Mouse (Mus musculus): Measurements from ENCODE around the gene Cdc42bpg. TPM values are rescaled to one million over a fixed set of nuclear protein-coding genes. Genes with fewer than 3 reads are reported as not detected.
A peak's percentile ranks its signal among the peaks of the same experiment; 100 is the strongest.

Gene Cdc42bpg
- polyA plus RNA-seq, 3 experiments from 2014 or later: 0.15 to 0.36 (median 0.26) TPM

DNA sequence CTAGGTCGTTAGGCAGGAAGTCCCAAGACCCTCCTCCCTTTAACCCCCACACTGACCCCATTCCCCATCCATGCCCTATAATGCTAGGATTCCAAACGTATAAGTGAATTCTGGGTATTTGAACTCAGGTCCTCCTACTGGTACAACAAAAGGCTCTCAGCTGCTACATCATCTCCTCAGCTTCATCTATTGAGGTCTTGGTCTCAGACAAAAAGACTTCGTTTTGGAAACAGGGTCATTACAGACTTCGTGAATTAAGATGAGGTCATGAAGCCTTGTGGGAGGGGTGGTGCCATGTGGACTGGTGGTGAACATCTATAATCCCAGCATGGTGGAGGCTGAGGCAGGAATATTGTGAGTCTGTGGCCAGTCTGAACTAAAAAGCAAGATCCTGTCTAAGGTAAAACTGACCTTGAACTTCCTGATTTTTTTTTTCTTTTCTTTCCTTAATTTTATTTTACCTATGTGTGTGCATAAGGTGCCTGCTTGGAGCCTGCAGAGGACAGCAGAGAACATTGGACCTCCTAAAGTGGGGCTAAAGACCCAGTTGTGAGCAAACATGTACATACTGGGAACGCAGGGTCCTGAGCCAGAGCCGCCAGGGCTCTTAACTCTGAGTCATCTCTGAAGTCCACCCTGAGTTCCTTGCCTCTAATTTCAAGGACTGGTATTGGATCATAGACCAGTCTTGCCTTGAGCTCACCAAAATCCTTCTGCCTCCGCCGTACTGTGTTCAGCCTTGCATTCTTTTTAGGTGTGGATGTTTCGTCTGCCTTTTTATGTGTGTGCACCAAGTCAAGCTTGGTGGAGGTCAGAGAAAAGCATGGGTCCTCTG, 27.7 kb downstream of the Cdc42bpg start:
- no peak for ATAC-seq

DNA sequence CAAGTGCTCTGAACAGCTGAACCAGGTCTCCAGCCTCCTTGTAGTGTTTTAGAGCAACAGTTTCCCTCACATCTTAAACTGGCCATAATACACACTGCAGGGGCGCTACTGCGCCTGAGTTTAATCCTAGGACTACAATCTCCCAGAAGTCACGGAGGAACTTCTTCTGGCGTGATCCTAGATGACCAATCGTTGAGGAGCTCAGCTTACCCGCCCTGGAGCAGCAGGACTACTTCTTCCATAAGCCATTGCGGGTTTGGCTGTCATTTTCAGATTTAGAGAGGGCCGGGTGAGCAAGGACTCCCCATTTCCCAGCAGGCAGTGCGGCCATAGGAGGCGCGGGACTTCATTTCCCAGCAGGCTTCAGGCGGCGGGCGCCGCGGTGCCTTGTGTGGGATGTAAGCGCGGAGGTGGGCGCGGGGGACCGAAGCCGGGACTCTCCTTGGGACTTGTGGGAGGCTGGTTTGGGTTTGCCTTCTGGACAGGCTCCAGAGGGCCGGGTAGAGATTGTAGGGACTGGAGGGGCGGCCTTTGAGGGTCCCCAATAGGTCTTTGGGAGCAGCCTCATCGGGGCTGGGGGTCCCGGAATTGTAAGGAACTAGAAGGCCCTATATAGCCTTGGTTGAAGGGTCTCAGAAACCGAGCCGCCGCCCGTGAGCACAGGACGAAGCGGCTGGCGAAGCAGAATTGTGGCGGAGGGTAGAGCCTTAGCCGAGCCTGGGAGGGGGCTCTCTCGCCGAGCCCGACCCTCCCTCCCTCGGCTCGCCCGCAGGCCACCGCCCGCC, 28.6 kb downstream of the Cdc42bpg start, which contains the start of gene Men1:
Gene Men1 (plus strand): TSS at position 307 of the 785 bp plus-strand sequence.
- peak; percentile 91 for ATAC-seq

DNA sequence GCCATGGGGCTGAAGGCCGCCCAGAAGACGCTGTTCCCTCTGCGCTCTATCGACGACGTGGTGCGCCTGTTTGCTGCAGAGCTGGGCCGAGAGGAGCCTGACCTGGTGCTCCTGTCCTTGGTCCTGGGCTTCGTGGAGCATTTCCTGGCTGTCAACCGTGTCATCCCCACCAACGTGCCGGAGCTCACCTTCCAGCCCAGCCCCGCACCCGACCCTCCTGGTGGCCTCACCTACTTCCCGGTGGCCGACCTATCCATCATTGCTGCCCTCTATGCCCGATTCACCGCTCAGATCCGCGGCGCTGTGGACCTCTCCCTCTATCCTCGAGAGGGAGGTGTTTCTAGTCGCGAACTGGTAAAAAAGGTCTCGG, 29.2 kb downstream of the Cdc42bpg start:
- ATAC-seq: no peak

- no peak for ATAC-seq
Measured at GRCm38 (mm10) chr19:6336920-6337319, 30.7 kb downstream of the Cdc42bpg start.

GRCm38 (mm10) chr19:6338171-6338570, 31.9 kb downstream of the Cdc42bpg start:
- ATAC-seq: no peak

DNA sequence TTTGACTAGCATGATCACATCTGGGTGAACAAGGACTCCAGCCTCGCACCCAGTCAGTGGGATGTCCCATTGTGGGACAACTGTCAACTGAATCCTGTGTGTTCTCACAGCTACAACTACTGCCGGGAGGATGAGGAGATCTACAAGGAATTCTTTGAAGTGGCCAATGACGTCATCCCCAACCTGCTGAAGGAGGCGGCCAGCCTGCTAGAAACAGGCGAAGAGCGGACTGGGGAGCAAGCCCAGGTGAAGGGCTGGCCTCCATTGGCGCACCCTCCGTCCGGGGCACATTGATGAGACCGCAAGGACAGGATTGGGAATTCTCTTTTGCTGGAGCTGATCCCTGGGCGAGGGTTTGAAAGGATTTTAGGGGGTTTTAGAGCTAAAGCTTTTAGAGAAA, 32.5 kb downstream of the Cdc42bpg start:
- ATAC-seq: no peak

GRCm38 (mm10) chr19:6339191-6339590, 32.9 kb downstream of the Cdc42bpg start:
- no peak for ATAC-seq

DNA sequence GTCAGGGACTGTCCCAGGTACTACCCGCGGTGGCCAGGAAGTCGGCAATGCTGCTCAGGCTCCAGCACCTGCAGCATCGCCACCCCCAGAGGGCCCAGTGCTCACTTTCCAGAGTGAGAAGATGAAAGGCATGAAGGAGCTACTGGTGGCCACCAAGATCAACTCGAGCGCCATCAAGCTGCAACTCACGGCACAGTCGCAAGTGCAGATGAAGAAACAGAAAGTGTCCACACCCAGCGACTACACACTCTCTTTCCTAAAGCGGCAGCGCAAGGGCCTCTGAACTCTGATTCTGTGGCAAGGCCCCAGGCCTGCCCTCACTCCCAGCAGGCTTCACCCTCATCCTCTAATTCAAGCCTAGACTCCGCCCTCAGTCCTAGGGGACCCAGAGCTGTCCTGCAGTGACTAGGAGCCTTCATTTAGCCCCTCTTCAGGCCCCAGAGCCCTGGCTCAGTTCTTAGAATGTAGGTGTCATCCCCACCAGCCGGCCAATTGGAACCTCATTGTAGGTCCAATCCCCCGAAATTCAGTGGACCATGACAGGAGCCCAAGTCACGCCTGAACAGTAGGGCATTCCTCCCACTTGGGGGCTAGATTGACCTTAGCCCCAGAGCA, 33.7 kb downstream of the Cdc42bpg start:
- peak; percentile 71 for ATAC-seq

DNA sequence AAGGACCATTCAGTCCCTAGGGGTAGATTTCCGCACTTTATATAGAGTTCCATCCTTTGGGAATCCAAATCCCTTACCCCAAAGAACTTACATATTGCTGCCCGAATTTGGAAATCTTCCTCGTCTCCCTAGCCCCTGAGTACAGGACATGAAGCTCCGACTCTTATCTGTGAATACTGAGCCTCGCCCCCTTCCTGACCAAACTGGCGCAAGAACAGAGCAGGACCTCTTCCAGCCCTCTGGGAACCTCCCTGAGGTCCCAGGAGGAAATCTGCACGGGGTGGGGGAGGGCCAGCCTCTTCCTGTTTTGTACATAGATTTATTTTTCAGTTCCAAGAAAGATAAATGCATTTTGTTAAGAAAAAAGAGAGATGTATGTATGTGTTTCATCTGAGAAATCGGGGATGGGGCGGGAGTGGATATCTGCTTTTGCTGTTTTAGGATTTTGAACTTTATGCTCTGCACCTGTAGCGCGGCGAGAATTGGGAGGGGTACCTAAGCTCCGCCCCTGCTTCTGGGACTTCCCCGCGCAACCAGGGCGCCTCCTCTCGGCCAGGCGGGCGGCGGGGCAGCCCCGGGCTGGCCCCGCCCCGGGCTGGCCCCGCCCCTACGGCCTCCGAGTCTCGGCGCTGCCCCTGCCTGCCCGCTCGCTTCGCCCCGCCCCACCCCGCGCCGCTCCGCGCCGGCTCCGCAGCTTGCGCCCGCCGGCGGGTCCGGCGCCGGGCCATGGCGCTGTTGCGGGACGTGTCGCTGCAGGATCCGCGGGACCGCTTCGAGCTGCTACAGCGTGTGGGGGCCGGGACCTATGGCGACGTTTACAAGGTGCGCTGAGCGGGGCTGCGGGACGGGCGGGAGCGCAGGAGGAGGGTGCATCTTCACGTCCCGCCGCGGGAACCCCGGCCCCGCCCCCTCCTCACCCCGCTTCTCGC, 34.5 kb downstream of the Cdc42bpg start, which contains the start of gene Map4k2:
Gene Map4k2 (plus strand): TSS at position 612 of the 929 bp plus-strand sequence.
- ATAC-seq: peak; percentile 67

GRCm38 (mm10) chr19:6341453-6342077, 35.3 kb downstream of the Cdc42bpg start:
- ATAC-seq: no peak

DNA sequence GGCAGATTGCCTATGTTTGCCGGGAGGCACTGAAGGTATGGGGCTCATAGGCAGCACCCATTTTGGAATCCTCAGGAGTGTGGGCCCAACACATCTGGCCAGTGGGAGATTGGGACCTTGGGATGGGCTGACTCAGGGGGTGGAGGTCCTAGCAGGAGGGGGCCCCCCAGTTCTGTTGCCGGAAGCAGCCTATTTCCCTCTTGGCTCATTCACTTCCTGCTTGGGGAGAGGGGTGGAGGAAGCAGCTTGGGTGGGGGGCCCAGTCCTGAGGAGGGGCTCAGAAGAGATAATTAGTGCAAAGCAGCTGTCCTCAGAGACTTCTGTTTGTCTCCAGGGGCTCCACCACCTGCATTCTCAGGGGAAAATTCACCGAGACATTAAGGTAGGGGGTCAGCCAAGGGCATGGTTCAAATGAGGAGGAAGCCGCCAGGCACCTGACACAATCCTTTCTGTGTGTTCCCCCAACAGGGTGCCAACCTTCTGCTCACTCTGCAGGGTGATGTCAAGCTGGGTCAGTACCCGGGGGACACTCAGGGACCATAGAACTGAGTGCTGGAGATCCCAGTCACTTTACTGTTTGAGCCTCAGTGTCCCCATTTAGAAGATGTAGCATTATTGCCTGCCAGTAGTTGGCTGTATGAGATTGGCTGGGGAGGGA, 36.1 kb downstream of the Cdc42bpg start:
- no peak for ATAC-seq

DNA sequence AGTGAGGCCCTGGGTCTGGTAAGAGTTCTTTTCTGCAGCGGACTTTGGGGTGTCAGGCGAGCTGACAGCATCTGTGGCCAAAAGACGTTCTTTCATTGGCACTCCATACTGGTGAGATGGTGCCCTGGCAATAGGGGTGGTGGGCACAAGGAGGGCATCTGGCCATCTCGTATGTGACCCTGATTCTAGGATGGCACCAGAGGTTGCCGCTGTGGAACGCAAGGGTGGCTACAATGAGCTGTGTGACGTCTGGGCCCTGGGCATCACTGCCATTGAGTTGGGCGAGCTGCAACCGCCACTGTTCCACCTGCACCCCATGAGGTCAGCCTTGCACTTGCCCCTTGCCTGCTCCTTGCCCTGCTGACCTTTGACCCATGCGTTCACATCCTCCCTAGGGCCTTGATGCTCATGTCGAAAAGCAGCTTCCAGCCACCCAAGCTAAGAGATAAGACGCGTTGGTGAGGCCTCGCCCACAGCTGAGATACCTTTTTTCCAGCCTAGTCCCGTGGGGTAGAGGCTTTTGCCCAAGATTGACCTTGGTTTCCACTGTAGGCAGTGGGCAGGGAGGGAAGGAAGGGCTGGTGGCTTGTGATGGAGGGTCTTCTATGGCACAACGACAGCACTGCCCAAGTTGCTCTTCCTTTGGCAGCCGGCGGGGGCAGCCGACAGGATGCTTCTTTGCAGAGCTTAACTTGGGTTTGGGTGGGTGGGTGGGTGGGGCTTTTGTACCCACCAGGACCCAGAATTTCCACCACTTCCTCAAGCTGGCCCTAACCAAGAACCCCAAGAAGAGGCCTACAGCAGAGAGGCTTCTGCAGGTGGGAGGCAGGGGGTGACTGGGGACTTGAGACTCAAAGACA, 37.0 kb downstream of the Cdc42bpg start:
- ATAC-seq: no peak

- no peak for ATAC-seq
Measured at GRCm38 (mm10) chr19:6343996-6344395, 37.7 kb downstream of the Cdc42bpg start.

GRCm38 (mm10) chr19:6346023-6346422, 39.8 kb downstream of the Cdc42bpg start:
- no peak for ATAC-seq

DNA sequence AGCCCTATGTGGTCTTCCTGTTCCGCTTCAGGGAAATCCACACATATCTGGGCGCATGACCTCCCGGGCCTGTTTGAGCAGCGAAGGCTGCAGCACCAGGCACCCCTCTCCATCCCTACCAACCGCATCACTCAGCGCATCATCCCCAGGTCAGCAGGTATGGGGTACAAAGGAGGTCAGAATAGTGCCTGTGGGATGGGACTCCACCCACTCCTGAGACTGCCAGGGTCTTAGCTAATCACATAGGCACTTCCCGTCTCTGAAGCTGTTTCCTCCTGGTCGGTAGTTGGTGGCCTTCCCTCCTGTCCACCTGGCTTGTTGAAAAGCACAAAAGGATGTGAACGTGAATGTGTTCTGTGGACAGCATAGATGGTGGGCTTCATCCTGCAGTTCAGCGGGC, 40.4 kb downstream of the Cdc42bpg start:
- no peak for ATAC-seq

- no peak for ATAC-seq
Measured at GRCm38 (mm10) chr19:6347615-6348014, 41.4 kb downstream of the Cdc42bpg start.

DNA sequence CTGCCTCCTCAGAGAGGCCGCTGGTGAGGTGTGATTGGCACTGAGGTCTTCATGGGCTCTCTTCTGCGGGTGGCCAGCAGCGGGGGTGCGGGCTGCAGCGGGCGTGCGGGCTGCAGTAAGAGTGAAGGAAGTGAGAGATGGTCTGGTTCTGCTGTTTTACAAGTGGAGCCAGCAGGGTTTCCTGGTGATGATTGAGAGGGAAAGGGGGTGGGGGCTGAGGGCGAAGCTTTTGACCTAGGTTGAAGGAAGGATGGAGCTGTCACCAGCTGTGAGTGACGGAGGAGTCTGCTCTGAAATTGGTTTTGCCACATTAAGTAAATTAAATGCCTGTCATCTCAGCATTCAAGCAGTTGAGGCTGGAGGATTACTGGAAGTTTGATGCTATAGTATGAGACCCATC, 42.5 kb downstream of the Cdc42bpg start:
- no peak for ATAC-seq

GRCm38 (mm10) chr19:6349215-6349983, 43.1 kb downstream of the Cdc42bpg start:
- no peak for ATAC-seq

GRCm38 (mm10) chr19:6351431-6352106, 45.3 kb downstream of the Cdc42bpg start:
- ATAC-seq: no peak
